Mouse (Mus musculus) embryonic facial prominence, embryonic 10.5 days (tissue): ENCODE results near the gene Mrm1. TPM values are rescaled to one million over a fixed set of nuclear protein-coding genes. Genes with fewer than 3 reads are reported as not detected.

Experiments
- DNase-seq: peaks from one replicate; pipeline ENCODE4 v3.0.0-alpha.2; 2017; ENCODE audit warnings: low spot score
- H3K27ac ChIP-seq: fragments of 300-500 bp; sonication (generic); replicated peaks from 2 replicates; pipeline ENCODE4 v1.5.1; 2016; ENCODE audit warnings: mild to moderate bottlenecking
- H3K27me3 ChIP-seq: fragments of 300-500 bp; sonication (generic); replicated peaks from 2 replicates; pipeline ENCODE4 v1.6.1; 2016; ENCODE audit warnings: low read depth, mild to moderate bottlenecking; ENCODE audit not compliant: poor library complexity, severe bottlenecking
- H3K36me3 ChIP-seq: fragments of 300-500 bp; sonication (generic); replicated peaks from 2 replicates; pipeline ENCODE4 v1.6.1; 2016; ENCODE audit warnings: mild to moderate bottlenecking, moderate library complexity
- H3K4me1 ChIP-seq: fragments of 300-500 bp; sonication (generic); 2 replicates; pipeline ENCODE4 v1.6.1; 2016
- H3K4me3 ChIP-seq: fragments of 300-500 bp; sonication (generic); 2 replicates; pipeline ENCODE4 v1.5.1; 2016; ENCODE audit warnings: mild to moderate bottlenecking, moderate library complexity
- H3K9me3 ChIP-seq: fragments of 300-500 bp; sonication (generic); 2 replicates; pipeline ENCODE4 v1.6.1; 2016; ENCODE audit warnings: mild to moderate bottlenecking
- WGBS: fragments of 180-500 bp; shearing (Covaris S2); methylation state at CpG from one replicate; pipeline ENCODE4 v1.1.7; 2016; 5-methylcytosine and 5-hydroxymethylcytosine counted together
- polyA plus RNA-seq: library from polyadenylated mRNA; unstranded; fragments of >200 nt; fragmentation: Nextera tagmentation; extraction: Ambion mirVana; gene quantifications from 2 replicates; pipeline ENCODE4 v1.2.1, GENCODE M21; 2016

Mrm1 gene
- polyA plus RNA-seq, 1 experiment from 2014 or later = 12.0 TPM

DNA sequence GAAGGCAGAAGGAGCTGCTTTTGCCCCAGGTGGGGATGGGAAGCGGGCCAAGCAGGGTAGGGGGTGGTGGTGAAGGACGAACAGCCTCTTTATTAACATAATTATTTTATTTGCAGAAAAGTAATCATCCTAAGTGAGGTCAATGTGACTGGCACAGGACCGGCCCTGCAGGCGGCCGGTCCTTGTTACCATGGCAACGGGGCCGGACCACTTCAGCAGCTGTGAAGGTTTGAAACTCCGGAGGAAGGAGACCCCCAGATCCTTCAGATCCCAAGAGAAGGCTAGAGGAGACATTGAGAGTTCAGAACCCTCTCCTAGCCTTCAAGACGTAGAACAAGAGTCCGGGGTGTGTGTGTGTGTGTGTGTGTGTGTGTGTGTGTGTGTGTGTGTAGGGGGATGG is 22.3 kb downstream of the Mrm1 start:
- H3K4me1 ChIP-seq = peaks cover 18% of the 10 kb centered on the region
- peak; percentile 40 for DNase-seq
- H3K4me3 ChIP-seq = no peak overlapping the region
- no peaks in the 10 kb centered on the region for H3K36me3 ChIP-seq
- H3K9me3 ChIP-seq = no peaks in the 10 kb centered on the region
- H3K27me3 ChIP-seq = peaks cover 42% of the 10 kb centered on the region
- WGBS = 38% methylated on average over 10 of the region's 10 CpGs
- H3K27ac ChIP-seq = no peak overlapping the region

DNA sequence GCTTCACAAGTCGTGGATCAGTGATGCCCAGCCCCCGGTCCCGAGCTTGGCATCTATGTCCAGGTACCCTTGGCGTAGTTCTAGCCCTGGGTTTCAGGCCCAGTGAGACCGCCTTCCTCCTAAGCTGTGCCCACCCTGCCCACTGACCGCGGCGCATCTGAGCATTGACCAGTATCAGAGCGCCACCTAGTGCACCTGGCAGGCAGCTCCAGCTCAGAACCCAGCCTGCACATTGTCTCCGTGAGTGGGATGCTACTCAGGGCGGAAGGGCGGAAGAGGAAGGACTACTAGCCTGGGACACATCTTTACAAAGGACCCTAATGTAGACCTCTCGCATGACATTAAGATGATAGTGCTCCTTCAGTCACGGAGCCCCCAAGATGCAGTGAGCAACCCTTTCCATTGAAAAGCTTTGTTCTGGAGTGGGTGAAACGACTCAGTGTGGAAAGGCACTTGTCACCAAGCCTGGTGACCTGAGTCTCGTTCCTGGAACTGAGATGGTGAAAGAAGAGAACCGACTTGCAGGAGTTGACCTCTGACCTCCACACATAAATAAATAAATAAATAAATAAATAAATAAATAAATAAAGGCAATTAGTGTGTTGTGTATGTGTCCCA is 24.7 kb downstream of the Mrm1 start:
- WGBS = 12% methylated on average over 17 of the region's 17 CpGs
- Histone ChIP-seq H3K9me3 (no peaks in the 10 kb centered on the region), H3K27ac (no peak overlapping the region), H3K36me3 (no peaks in the 10 kb centered on the region), H3K27me3 (peaks cover 50% of the 10 kb centered on the region), H3K4me3 (peak overlapping the region; percentile 9; the same call in 1 of the 2 replicates), H3K4me1 (peaks cover 22% of the 10 kb centered on the region)
- DNase-seq = peak; percentile 86

DNA sequence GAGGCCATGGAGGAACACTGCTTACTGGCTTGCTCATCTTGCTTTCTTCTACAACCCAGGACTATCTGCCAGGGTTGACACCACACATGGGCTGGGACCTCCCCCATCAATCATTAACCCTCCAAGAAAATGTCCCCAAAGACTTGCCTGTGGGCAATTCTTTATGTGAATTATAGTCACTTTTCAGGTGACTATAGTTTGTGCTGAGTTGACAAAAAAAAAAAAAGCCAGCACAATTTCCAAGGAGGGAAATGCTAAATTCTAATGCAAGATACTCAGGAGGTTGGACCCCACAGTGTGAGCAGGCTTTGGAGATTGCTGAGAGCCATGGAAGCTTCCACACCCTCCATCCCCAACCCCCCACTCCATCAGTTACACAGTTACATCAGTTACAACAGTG is 25.8 kb downstream of the Mrm1 start:
- no peak overlapping the region for H3K4me3 ChIP-seq
- DNase-seq = no peak
- no peak overlapping the region for H3K27ac ChIP-seq
- H3K9me3 ChIP-seq = no peaks in the 10 kb centered on the region
- H3K27me3 ChIP-seq = peaks cover 56% of the 10 kb centered on the region
- peaks cover 22% of the 10 kb centered on the region for H3K4me1 ChIP-seq
- no peaks in the 10 kb centered on the region for H3K36me3 ChIP-seq

DNA sequence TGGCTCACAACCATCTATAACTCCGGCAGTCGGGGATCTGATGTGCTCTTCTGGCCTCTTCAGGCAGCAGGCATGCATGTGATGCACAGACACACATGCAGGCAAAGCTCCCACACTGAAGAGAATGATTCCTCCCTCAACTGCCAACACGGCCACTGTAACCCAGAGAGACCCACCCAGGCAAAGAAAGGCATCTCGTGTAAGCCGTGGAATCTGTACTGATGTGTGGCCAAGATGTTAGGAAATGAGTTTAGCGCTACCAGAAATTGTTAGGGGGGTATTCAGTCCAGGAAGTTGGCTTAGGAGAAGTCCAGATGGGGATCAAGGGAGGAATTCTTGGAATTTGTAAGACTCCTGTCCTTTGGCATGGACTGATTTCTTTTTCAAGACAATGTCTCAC is 28.9 kb downstream of the Mrm1 start:
- no peaks in the 10 kb centered on the region for H3K36me3 ChIP-seq
- no peak overlapping the region for H3K4me3 ChIP-seq
- no peak overlapping the region for H3K27ac ChIP-seq
- H3K27me3 ChIP-seq = peaks cover 43% of the 10 kb centered on the region
- DNase-seq = no peak
- H3K4me1 ChIP-seq = peaks cover 10% of the 10 kb centered on the region
- WGBS = 67% methylated on average over 6 of the region's 6 CpGs
- H3K9me3 ChIP-seq = no peaks in the 10 kb centered on the region

DNA sequence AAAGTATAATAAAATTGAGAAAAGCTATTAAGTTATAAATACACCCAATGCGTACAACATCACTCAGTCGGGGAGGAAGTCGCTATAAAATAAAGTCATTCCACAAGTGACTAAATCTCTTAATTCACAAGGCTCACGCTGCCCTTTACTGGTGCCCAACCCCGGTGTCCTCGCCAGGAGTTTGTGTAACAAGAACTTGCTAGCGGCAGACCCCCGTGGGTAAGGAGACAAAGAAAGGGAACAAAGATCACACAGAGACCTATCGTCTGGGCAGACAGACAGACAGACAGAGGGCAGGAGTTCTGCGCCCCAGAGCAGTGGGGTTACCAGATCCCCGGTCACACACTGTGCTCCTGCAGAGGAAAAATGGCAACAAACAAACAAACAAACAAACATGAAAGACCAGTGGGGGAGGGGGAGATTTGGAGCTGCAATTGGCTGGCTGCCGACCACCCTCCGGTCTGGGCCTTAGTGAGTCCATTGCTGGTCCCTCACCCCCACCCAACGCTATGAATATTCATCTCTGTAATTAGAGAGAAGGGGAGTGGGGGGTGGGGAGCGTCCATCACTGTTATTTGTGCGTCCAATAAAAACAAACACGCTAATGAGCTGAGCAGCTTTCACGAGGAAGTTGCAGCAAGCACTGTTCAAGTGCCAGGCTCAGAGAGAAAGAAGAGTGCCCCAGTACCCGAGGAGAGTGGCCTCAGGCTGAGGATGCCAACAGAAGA is 39.0 kb downstream of the Mrm1 start:
- H3K36me3 ChIP-seq = no peaks in the 10 kb centered on the region
- H3K27me3 ChIP-seq = peaks cover 77% of the 10 kb centered on the region
- peak overlapping the region; percentile 33 for H3K4me3 ChIP-seq
- no peak overlapping the region; the same call in 1 of the 2 replicates for H3K27ac ChIP-seq
- no peak for DNase-seq
- H3K4me1 ChIP-seq = peaks cover 38% of the 10 kb centered on the region
- no peaks in the 10 kb centered on the region for H3K9me3 ChIP-seq
- WGBS = 3% methylated on average over 19 of the region's 19 CpGs

DNA sequence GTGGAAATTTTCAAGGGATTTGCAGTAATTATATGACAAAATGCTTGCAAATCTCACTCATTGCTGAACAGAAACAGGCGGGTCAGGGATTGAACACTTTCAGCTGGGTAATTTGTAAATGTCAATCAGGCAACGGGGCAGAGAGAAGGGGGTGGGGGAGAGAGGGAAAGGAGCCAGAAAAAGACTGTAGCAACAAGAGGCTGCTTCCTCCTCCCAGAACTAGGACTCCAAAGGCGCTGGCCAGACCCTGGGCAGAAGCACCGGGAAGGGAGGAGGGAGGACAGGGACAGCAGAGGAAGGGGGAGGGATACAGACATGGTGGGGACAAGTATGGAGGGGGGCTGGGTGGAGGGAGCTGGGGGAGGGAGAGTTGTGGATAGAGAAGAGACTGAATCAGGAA is 43.8 kb downstream of the Mrm1 start:
- peaks cover 81% of the 10 kb centered on the region for H3K27me3 ChIP-seq
- 6% methylated on average over 4 of the region's 4 CpGs for WGBS
- peak overlapping the region; percentile 69 for H3K27ac ChIP-seq

DNA sequence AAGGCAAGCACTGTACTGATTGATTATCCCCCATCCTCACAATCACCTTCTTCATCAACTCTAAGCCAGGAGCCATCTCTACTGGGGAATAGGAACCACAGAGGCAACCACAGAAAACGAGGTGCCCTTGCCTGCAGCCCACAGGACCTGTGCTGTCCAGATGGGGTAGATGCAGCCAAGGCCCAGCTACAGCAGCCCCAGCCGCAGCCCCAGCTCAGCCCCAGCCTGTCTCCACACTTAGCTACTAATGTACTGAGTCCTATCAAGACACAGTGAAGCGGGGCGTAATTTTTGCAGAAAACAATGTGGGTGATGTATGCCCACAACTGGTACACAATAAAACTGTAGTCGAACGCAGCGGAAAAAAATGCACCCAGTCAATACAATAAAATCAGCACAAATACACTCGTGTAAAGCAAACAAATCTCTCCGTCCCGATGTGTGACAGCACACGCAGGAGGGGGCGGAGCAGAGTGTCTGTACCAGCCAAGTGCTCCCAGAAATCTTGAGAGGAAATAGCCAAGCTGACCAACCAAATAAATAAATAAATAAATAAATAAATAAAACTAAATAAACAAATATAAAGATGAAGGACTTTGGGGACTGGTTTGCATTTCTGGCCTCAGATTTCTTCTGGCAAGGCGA is 44.3 kb downstream of the Mrm1 start:
- 64% methylated on average over 13 of the region's 13 CpGs for WGBS
- Histone ChIP-seq H3K36me3 (no peaks in the 10 kb centered on the region), H3K27me3 (peaks cover 81% of the 10 kb centered on the region), H3K27ac (peak overlapping the region; percentile 37; the same call in 1 of the 2 replicates), H3K4me1 (peaks cover 48% of the 10 kb centered on the region), H3K9me3 (no peaks in the 10 kb centered on the region), H3K4me3 (no peak overlapping the region)
- no peak for DNase-seq

More for the DNA sequence above, 43.8 kb downstream of the Mrm1 start:
- H3K36me3 ChIP-seq = no peaks in the 10 kb centered on the region
- no peaks in the 10 kb centered on the region for H3K9me3 ChIP-seq
- peaks cover 50% of the 10 kb centered on the region for H3K4me1 ChIP-seq
- DNase-seq = peak; percentile 56
- no peak overlapping the region for H3K4me3 ChIP-seq

DNA sequence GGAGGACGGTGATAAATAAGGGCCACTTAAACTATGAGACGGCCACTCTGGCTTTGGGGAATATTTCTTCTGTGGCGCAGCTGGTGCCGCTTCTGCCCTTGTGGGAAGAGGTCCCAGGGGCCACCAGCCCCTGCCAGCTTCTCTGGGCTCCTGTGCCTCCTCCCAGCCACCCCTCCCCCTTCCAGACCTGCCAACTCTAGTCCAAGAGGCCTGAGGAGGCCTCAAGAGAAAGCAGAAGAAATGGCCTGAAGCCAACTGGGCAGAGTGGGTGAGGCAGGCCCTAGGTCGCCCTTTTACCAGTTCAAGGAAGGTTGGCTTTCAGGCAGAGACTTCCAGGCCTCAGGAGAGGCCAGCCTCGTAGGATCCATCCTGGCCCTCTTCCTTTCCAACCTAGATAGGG is 51.4 kb downstream of the Mrm1 start:
- DNase-seq = no peak
- peaks cover 46% of the 10 kb centered on the region for H3K4me1 ChIP-seq
- no peak overlapping the region for H3K4me3 ChIP-seq
- H3K27me3 ChIP-seq = peaks cover 90% of the 10 kb centered on the region
- H3K27ac ChIP-seq = peak overlapping the region; percentile 48; the same call in 1 of the 2 replicates
- 81% methylated on average over 6 of the region's 6 CpGs for WGBS
- no peaks in the 10 kb centered on the region for H3K36me3 ChIP-seq
- H3K9me3 ChIP-seq = no peaks in the 10 kb centered on the region

DNA sequence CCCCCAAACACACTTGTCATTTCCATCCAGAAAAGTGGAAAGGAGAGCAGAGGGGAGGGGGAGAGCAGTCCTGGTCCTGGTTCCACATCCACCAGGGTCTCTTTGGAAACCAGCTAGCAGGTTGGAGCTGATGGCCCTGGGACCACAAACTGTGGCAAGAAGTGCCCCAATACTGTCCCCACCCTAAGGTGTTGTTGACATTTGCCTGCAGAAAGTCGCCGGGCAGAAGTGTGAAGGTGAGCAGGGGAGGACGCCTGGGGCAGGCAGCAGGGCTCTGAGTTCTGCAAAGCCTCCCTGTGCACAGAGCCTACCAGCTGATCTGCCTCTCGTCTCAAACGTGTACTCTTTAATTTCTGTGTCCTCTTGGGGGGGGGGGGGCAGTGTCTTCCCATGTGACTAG is 54.2 kb downstream of the Mrm1 start:
- Histone ChIP-seq H3K36me3 (no peaks in the 10 kb centered on the region), H3K27ac (peak overlapping the region; percentile 48; the same call in 1 of the 2 replicates), H3K4me1 (peaks cover 50% of the 10 kb centered on the region), H3K27me3 (peaks cover 96% of the 10 kb centered on the region), H3K9me3 (no peaks in the 10 kb centered on the region), H3K4me3 (no peak overlapping the region; the same call in 1 of the 2 replicates)
- WGBS = 18% methylated on average over 5 of the region's 5 CpGs
- DNase-seq = no peak

DNA sequence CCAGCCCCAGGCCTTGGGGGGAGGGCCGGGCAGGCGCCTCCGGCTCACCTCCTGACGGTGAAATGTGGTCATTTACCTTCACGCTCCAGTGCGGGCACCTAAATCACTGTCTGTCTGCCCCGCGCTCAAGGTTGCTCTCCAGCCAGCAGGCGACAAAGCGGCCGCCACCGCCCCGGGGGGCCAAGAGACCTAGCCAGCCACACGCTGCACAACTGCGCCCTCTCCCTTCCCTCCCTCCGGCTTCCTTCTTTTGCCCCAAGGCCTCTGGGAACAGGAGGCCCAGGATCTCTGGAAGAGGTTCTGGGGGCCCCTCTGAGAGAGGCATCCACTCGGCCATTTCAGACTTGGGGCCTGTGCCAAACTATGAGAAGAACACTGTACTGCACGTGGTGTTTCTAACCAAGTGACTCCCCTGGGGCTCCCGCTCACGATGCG is 54.8 kb downstream of the Mrm1 start:
- H3K4me1 ChIP-seq = peaks cover 50% of the 10 kb centered on the region
- 4% methylated on average over 21 of the region's 21 CpGs for WGBS

DNA sequence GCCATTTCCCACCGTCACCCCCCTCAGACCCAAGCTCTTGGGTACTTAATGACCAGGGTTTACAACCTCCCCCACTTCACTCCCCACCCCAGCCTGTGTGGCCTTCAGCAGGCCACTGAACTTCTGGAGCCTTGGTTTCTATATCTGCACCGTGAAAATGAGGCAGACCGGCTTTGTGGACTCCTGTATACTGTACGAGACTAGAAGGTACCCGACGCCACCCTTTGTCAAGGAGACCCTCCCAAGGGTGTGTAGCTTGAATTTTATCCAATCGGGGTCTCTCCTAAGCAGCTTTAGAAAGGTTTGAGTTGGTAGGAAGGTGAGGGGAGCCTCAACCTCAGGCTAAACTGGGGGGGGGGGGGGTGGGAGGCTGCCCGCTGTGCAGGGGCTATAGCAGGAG is 55.2 kb downstream of the Mrm1 start:
- WGBS = 19% methylated on average over 8 of the region's 8 CpGs
- Histone ChIP-seq H3K4me1 (peaks cover 48% of the 10 kb centered on the region), H3K9me3 (no peaks in the 10 kb centered on the region), H3K36me3 (no peaks in the 10 kb centered on the region), H3K4me3 (peak overlapping the region; percentile 43), H3K27ac (peak overlapping the region; percentile 48; the same call in 1 of the 2 replicates), H3K27me3 (peaks cover 96% of the 10 kb centered on the region)
- no peak for DNase-seq

More for the DNA sequence above, 54.8 kb downstream of the Mrm1 start:
- H3K27me3 ChIP-seq = peaks cover 96% of the 10 kb centered on the region
- H3K4me3 ChIP-seq = peak overlapping the region; percentile 43
- H3K27ac ChIP-seq = peak overlapping the region; percentile 48; the same call in 1 of the 2 replicates
- H3K9me3 ChIP-seq = no peaks in the 10 kb centered on the region
- no peaks in the 10 kb centered on the region for H3K36me3 ChIP-seq
- DNase-seq = peak; percentile 45
